In genomic region chr2:38623411-38623810, GRCm38 (mm10) we compare ENCODE assay signal across 24 mouse cellular contexts. TPM values are rescaled to one million over a fixed set of nuclear protein-coding genes. Genes with fewer than 3 reads are reported as not detected.
A peak's percentile ranks its signal among the peaks of the same experiment; 100 is the strongest.
DNase-seq lines count a peak whose midpoint lies in the region; ATAC-seq and TF ChIP-seq lines count a peak whose summit lies in the region.
"Had no signal": no experiment of that assay in that cellular context is flagged by ENCODE, and none has a peak within 500 bp of the region (broad histone marks: within the 10 kb centered on the region; RNA-seq: fewer than 3 reads in every experiment).

No protein-coding gene starts in this region.

- H3K9me3 ChIP-seq in heart, embryonic 12.5 days (replicated peaks), result no peaks in the 10 kb centered on the region
- H3K9me3 ChIP-seq in liver, embryonic 12.5 days (replicated peaks), result no peaks in the 10 kb centered on the region
- H3K9me3 ChIP-seq in liver, postnatal 0 days (ENCODE audit: low read length), result no peaks in the 10 kb centered on the region
- H3K9me3 ChIP-seq: embryonic facial prominence, embryonic 10.5 days; embryonic facial prominence, embryonic 12.5 days; forebrain, embryonic 13.5 days; forebrain, embryonic 15.5 days; G1E had no signal

- ATAC-seq in heart, embryonic 12.5 days (ENCODE audit: insufficient number of reproducible peaks, low FRiP score), result no peak
- ATAC-seq in liver, embryonic 12.5 days, result no peak
- ATAC-seq in liver, postnatal 0 days, result no peak
- ATAC-seq: activated CD4-positive, CD25-positive, alpha-beta regulatory T cell, adult 4 months; CD4-positive, CD25-positive, alpha-beta regulatory T cell, adult 4 months; forebrain, embryonic 13.5 days; forebrain, embryonic 15.5 days; Patski had no signal

- 0 out of 2 replicates have a peak, but pooled peaks cover 7% of the 10 kb centered on the region for H3K4me1 ChIP-seq in heart, embryonic 12.5 days (replicated peaks)
- peaks cover 18% of the 10 kb centered on the region for H3K4me1 ChIP-seq in liver, adult 2 months (ENCODE audit: control insufficient read depth, insufficient read depth, low read length)
- H3K4me1 ChIP-seq in liver, embryonic 12.5 days, result peaks cover 6% of the 10 kb centered on the region
- H3K4me1 ChIP-seq in liver, postnatal 0 days (ENCODE audit: insufficient read depth), result peaks cover 3% of the 10 kb centered on the region; the same call in 1 of the 2 replicates
- H3K4me1 ChIP-seq: embryonic facial prominence, embryonic 12.5 days had no signal

- no peak overlapping the region for H3K9ac ChIP-seq in heart, embryonic 12.5 days
- no peak overlapping the region for H3K9ac ChIP-seq in liver, adult 2 months (ENCODE audit: low read depth, low read length)
- no peak overlapping the region for H3K9ac ChIP-seq in liver, embryonic 12.5 days
- H3K9ac ChIP-seq in liver, postnatal 0 days (replicated peaks), result no peak overlapping the region
- H3K9ac ChIP-seq: embryonic facial prominence, embryonic 12.5 days; forebrain, embryonic 13.5 days; forebrain, embryonic 15.5 days had no signal

- TF ChIP-seq CTCF in liver, adult 2 months (IDR thresholded peaks at IDR 0.05; ENCODE audit: low read depth, low read length), result no peak
- no peak for TF ChIP-seq CTCF in liver, postnatal 0 days (IDR thresholded peaks at IDR 0.05; ENCODE audit: low read depth)

- H3K4me3 ChIP-seq in heart, embryonic 12.5 days, result no peak overlapping the region
- H3K4me3 ChIP-seq in liver, adult 2 months (ENCODE audit: insufficient read depth, low read depth, low read length), result no peak overlapping the region
- H3K4me3 ChIP-seq in liver, embryonic 12.5 days, result no peak overlapping the region
- no peak overlapping the region for H3K4me3 ChIP-seq in liver, postnatal 0 days (ENCODE audit: low read depth, low read length)
- H3K4me3 ChIP-seq: embryonic facial prominence, embryonic 10.5 days; embryonic facial prominence, embryonic 12.5 days; forebrain, embryonic 13.5 days; forebrain, embryonic 15.5 days had no signal

- peak; percentile 56 for DNase-seq in heart, adult 11 months
- DNase-seq in liver, adult 2 months (ENCODE audit: extremely low read depth, low read depth, low spot score), result no peak
- DNase-seq in liver, postnatal 0 days, result no peak
- DNase-seq in liver, result no peak
- DNase-seq: adrenal gland, adult 8-10 months; adrenal gland, postnatal 14 days; adrenal gland, postnatal 36 days; B cell, adult 2 months; cerebellum, adult 11-12 months; cerebellum, adult 2 months; cerebellum, adult 9-10 months; cerebellum, postnatal 10 days; cerebellum, postnatal 25 days had no signal

- no peak for TF ChIP-seq POLR2A in liver, adult 2 months (IDR thresholded peaks at IDR 0.05; ENCODE audit: extremely low read depth, insufficient read depth, low read length)

- H3K79me2 ChIP-seq in liver, adult 2 months (ENCODE audit: control insufficient read depth, insufficient read depth, low read length), result peaks cover 17% of the 10 kb centered on the region; the same call in 1 of the 2 replicates

- no peaks in the 10 kb centered on the region for H3K27me3 ChIP-seq in heart, embryonic 12.5 days (replicated peaks)
- no peaks in the 10 kb centered on the region for H3K27me3 ChIP-seq in liver, adult 2 months (ENCODE audit: control insufficient read depth, insufficient read depth, low read length)
- H3K27me3 ChIP-seq in liver, embryonic 12.5 days (replicated peaks), result no peaks in the 10 kb centered on the region
- no peaks in the 10 kb centered on the region for H3K27me3 ChIP-seq in liver, postnatal 0 days (ENCODE audit: insufficient read depth, low read length)
- H3K27me3 ChIP-seq: CH12.LX; embryonic facial prominence, embryonic 12.5 days; forebrain, embryonic 13.5 days; forebrain, embryonic 15.5 days; Patski had no signal

- 80% methylated on average over 3 of the region's 3 CpGs for WGBS in heart, embryonic 12.5 days
- whole genome bisulfite sequencing in liver, adult 2 months, result 22% methylated on average over 3 of the region's 3 CpGs
- 69% methylated on average over 3 of the region's 3 CpGs for WGBS in liver, embryonic 12.5 days (ENCODE audit: insufficient replicate concordance)
- WGBS in liver, postnatal 0 days (ENCODE audit: insufficient replicate concordance), result 68% methylated on average over 3 of the region's 3 CpGs

- no peak for TF ChIP-seq EP300 in liver, postnatal 0 days (IDR thresholded peaks at IDR 0.05; ENCODE audit: low read depth)

- no peak overlapping the region for H3K4me2 ChIP-seq in heart, embryonic 12.5 days
- no peak overlapping the region for H3K4me2 ChIP-seq in liver, embryonic 12.5 days
- no peak overlapping the region for H3K4me2 ChIP-seq in liver, postnatal 0 days (ENCODE audit: low read depth, low read length)
- H3K4me2 ChIP-seq: embryonic facial prominence, embryonic 12.5 days; forebrain, embryonic 13.5 days; forebrain, embryonic 15.5 days had no signal

- H3K27ac ChIP-seq in heart, embryonic 12.5 days (ENCODE audit: poor library complexity, severe bottlenecking), result no peak overlapping the region
- H3K27ac ChIP-seq in liver, adult 2 months (replicated peaks; ENCODE audit: insufficient read depth, low read depth, low read length), result peak overlapping the region; percentile 79
- H3K27ac ChIP-seq in liver, embryonic 12.5 days, result no peak overlapping the region
- peak overlapping the region; percentile 9; the same call in 1 of the 2 replicates for H3K27ac ChIP-seq in liver, postnatal 0 days (ENCODE audit: low read depth)
- H3K27ac ChIP-seq: embryonic facial prominence, embryonic 10.5 days; embryonic facial prominence, embryonic 12.5 days had no signal

- peaks cover 41% of the 10 kb centered on the region for H3K36me3 ChIP-seq in heart, embryonic 12.5 days
- H3K36me3 ChIP-seq in liver, adult 2 months (ENCODE audit: control insufficient read depth, insufficient read depth, low read length), result peaks cover 5% of the 10 kb centered on the region; the same call in 1 of the 2 replicates
- peaks cover 84% of the 10 kb centered on the region for H3K36me3 ChIP-seq in liver, embryonic 12.5 days
- H3K36me3 ChIP-seq in liver, postnatal 0 days (replicated peaks; ENCODE audit: insufficient read depth, low read length), result peaks cover 24% of the 10 kb centered on the region; the same call in 1 of the 2 replicates

RNA-seq across cellular contexts. Expression of gene Psmb7, which starts 20.5 kb away (rescaled TPM):
- polyA plus RNA-seq in heart, embryonic 12.5 days (2016; fragmentation: Nextera tagmentation; extraction: Ambion mirVana), result 211 and 213 TPM in 2 replicates
- total RNA-seq in liver, adult 2 months (2014; rRNA removed), result 195 and 219 TPM in 2 replicates
- 99.4 and 123 TPM in 2 replicates for polyA plus RNA-seq in liver, adult 2 months (2012; rRNA removed)
- 195 and 196 TPM in 2 replicates for polyA plus RNA-seq in liver, embryonic 12.5 days (2016; fragmentation: Nextera tagmentation; extraction: Ambion mirVana)
- polyA plus RNA-seq in liver, postnatal 0 days (2015; fragmentation: Nextera tagmentation; extraction: Ambion mirVana), result 112 and 120 TPM in 2 replicates

Comparison
In these comparisons a context has a peak if more than half of its experiments do, and no peak if none do; other contexts are left out.
1. H3K27ac ChIP-seq: peak in liver, adult 2 months (single experiment) and liver, postnatal 0 days (single experiment); none in heart, embryonic 12.5 days (single experiment) and liver, embryonic 12.5 days (single experiment).